Mouse (Mus musculus) mature B cell (primary cell): ENCODE measurements around the gene Kmt2e.

Source experiments
- in situ Hi-C: fragments of 300-500 bp; cut with MboI; formaldehyde crosslinking; loops from 2 replicates; pipeline ENCODE4 v1.14.3; 2019

Kmt2e gene

GRCm38 (mm10) chr5:23433720-23434597, at the start of gene Kmt2e:
Gene Kmt2e (plus strand): TSS chr5:23434441.
- in situ Hi-C loops: no loop called here

- in situ Hi-C loops: no loop called here
Observed at GRCm38 (mm10) chr5:23385136-23385535, 49.1 kb upstream of the Kmt2e start.

GRCm38 (mm10) chr5:23385763-23386217, 48.5 kb upstream of the Kmt2e start:
- in situ Hi-C loops: no loop called here

- in situ Hi-C loops: no loop called here
Observed at GRCm38 (mm10) chr5:23386562-23387312, 47.5 kb upstream of the Kmt2e start.

- in situ Hi-C loops: no loop called here
Observed at GRCm38 (mm10) chr5:23387313-23387666, 47.0 kb upstream of the Kmt2e start.

- in situ Hi-C loops: no loop called here
Observed at GRCm38 (mm10) chr5:23388091-23388490, 46.1 kb upstream of the Kmt2e start.

GRCm38 (mm10) chr5:23389601-23390305, 44.5 kb upstream of the Kmt2e start:
- in situ Hi-C loops: no loop called here

- in situ Hi-C loops: no loop called here
Observed at GRCm38 (mm10) chr5:23391714-23392113, 42.5 kb upstream of the Kmt2e start.

- in situ Hi-C loops: no loop called here
Observed at GRCm38 (mm10) chr5:23393870-23394269, 40.4 kb upstream of the Kmt2e start.

- in situ Hi-C loops: no loop called here
Observed at GRCm38 (mm10) chr5:23394366-23395145, 39.7 kb upstream of the Kmt2e start.

GRCm38 (mm10) chr5:23395721-23396120, 38.5 kb upstream of the Kmt2e start:
- in situ Hi-C loops: no loop called here

GRCm38 (mm10) chr5:23396756-23397155, 37.5 kb upstream of the Kmt2e start:
- in situ Hi-C loops: no loop called here

GRCm38 (mm10) chr5:23400156-23400555, 34.1 kb upstream of the Kmt2e start:
- in situ Hi-C loops: no loop called here

GRCm38 (mm10) chr5:23400868-23401267, 33.4 kb upstream of the Kmt2e start:
- in situ Hi-C loops: no loop called here

GRCm38 (mm10) chr5:23401368-23401767, 32.9 kb upstream of the Kmt2e start:
- in situ Hi-C loops: no loop called here

GRCm38 (mm10) chr5:23401999-23402398, 32.2 kb upstream of the Kmt2e start:
- in situ Hi-C loops: no loop called here

- in situ Hi-C loops: no loop called here
Observed at GRCm38 (mm10) chr5:23403161-23403560, 31.1 kb upstream of the Kmt2e start.

GRCm38 (mm10) chr5:23405666-23406404, 28.4 kb upstream of the Kmt2e start:
- in situ Hi-C loops: no loop called here

GRCm38 (mm10) chr5:23406405-23406745, 27.9 kb upstream of the Kmt2e start:
- in situ Hi-C loops: no loop called here

- in situ Hi-C loops: no loop called here
Observed at GRCm38 (mm10) chr5:23408106-23408505, 26.1 kb upstream of the Kmt2e start.
